Mouse (Mus musculus) frontal cortex, postnatal 25 days (tissue): Measurements from ENCODE around the gene Rad51ap2.
A peak's percentile ranks its signal among the peaks of the same experiment; 100 is the strongest.

Source experiments
- DNase-seq, 2 experiments: peaks; one replicate each; pipeline ENCODE4 v3.0.0; 2022; ENCODE audit warnings: low spot score in 2 of 2

Gene Rad51ap2

DNA sequence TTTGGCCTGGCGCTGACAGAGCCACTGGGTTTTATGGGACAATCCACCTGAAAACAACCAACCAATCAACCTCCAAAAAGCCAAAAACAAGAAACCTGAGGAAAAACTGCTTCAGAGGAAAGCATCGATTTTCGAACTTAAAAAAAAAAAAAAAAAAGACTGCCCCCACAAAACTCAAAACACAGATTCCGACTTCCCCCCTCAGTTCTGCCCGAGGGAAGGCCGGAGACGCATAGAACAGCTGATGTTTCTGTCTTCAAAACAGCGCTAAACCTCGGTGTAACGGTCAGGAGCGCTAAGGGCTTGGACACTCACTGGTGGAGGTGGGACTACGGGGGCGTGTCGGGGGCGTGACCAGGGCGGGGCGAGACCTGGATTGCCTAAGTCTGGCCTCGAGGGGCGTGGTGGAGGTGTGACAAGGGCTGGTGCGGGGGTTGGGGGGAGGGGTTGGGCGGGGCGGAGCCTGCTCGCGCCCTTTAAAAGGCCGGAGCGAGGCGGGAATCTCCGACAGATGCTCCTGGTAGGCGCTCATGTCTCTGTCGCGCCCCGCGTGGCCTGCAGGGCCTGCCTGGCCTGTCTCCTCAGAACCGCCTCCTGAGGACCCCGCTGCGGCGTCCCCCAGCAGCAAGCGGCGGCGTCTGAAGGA is at the start of gene Rad51ap2:
TSS of gene Rad51ap2 (plus strand) at position 531 of the 646 bp plus-strand sequence.
- DNase-seq, result peak; percentile 64 to 70

DNA sequence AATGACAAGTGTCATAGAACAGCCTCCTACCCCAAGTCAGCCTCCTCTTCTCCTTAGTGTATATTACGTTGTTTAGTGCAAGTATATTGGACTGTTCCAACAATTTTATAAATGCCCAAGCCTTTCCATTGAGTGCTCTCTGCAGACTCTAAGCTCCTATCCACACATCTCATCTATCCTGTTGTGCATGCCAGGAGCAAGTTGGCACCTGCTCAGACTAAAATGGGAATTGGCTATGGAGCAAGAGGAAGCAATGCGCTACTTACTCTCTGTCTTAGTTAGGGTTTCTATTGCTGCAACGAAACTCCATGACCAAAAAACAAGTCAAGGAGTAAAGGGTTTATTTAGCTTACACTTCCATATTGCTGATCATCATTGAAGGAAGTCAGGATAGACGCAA is 48.2 kb upstream of the Rad51ap2 start:
- no peak for DNase-seq

DNA sequence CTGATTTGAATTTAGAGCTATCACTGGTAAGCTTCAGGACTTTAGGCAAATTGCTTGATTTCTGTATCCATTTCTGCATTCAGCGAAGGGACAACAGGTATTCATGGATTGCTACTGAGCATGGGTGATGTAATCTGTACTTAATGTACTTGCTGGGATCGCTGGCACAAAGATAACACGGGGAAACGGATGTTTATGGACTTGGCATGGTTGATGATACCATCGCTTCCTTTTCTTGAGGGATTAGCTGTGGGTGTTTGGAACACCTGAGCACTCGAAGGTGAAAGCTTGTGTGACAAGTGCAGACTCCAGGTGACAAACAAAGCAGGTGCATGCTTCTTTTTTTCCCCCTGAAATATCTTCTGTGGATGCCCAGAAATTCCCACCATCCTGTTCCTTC is 37.8 kb upstream of the Rad51ap2 start:
- DNase-seq, result no peak

DNA sequence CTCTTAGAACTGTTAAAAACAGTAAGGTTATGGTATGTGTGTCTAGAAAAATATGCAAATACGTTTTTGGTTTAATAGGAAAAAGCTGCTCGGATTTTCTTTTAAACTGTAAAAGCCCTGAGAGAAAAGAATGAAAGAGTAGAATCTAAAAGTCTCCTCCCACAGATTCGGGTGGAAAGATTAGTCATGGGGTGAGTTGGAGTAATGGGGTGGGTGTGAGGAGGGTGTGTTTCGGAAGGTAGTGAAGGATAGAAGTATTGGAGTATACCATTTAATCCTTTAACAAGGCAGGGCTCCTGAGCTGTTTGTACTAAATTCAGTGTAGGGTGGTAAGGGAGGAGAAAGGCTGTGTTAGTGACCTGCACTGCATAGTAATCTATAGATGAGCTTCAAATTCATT is 28.5 kb upstream of the Rad51ap2 start:
- no peak for DNase-seq

DNA sequence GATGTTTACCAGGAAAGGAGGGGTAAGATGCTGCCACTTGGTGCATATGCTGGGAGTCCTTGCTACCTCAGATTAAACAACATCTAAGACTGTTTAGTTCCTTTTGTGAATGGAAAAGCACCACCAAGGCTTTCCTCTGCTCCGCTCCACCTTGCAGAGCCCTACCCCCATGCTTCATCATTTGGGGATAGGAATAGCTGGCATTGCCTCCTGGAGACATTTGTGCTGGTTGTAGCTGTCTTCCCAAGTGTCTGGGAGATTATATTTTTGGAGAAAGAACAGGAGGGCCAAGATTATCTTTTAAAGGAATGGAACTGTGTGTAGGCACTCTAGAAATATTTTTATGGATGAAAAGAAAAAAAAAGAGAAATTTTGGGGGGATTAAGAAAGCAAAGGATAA is 22.8 kb upstream of the Rad51ap2 start:
- DNase-seq, result no peak

DNA sequence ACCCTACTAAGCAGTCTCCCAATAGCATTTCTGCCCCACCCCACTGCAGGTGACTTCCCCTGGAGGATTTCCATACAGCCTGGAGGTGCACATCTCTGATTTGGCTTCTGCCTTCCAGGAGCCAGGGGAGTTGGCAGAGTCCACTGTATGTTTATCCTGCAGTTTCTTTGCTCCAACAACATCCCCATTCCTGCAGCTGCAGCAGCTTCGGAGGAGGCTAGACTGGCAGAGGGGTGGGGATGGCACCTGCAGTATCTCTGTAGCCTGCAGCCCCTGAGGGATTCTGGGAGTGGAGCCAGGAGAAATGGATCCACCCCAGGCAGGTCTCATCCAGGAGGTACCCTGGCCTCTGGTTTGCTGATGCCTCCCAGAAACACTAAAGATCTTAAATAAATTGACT is 22.2 kb upstream of the Rad51ap2 start:
- DNase-seq, result no peak

DNA sequence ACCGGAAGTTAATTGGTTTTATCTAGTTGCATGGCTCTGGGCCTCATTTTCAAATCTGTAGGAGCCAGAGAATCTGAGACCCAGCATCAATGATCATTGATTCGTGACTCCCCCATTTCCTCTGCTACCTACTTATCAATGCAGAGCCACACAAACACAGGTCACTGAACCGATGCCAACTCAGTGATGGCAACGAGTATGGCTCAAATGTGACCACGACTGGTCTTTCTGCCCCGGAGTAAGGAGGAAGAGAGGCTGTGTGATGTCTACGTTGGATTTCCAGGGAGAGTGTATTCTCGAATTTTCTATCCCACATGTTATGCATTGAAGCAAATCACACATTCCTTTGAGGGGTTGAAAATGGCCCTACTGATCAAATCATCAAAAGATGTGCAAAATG is 21.4 kb upstream of the Rad51ap2 start:
- DNase-seq, result no peak

DNA sequence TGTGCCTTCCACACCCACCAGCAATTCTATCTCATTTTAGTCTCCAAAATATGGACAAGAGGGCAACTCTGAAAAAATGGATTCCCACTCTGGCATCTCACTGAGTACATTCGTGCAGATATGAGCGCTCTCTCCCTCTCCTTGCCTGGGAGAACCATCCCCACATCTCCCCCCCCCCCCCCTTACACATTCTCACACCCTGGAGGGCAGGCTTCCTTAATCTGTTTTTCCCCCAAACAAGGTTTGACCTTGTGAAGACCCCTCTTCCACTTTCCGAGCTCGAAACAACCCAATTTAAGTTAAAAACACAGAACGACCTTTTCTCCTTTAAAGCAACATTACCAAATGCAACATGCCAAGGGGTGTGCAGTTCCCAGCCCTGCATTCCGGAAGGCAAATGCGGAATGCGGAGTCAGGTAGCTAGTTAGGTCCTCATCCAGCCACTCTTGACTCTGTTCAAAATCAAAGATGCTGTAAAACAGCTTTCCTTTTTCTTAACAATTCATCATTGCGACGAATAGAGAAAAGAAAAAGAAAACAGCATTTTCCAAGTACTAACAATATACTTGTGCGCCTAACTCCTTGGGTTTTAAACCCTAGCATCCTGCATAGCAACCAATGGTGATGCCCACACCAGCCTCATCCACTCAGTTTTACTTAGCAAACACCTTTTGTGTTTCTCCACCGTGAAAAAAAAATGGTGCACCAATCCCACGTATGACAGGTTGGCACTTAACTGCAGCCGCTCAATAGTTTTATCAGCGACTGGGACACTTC is 20.4 kb upstream of the Rad51ap2 start:
- no peak for DNase-seq

DNA sequence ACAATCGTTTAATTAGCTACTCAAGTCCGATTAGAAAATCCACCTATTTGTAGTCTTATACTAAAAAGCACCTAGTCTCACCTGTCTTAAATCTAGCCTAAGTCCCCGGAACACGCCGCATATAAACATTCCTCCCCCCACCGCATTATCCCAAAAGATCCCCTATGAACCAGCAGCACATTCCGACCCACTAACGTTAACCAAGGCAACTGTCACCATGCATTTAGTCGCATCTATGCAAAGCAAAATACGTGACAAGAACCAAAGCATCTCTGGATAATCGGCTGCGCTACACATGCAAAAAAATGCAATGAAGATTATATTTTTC is 19.9 kb upstream of the Rad51ap2 start:
- DNase-seq, result no peak

DNA sequence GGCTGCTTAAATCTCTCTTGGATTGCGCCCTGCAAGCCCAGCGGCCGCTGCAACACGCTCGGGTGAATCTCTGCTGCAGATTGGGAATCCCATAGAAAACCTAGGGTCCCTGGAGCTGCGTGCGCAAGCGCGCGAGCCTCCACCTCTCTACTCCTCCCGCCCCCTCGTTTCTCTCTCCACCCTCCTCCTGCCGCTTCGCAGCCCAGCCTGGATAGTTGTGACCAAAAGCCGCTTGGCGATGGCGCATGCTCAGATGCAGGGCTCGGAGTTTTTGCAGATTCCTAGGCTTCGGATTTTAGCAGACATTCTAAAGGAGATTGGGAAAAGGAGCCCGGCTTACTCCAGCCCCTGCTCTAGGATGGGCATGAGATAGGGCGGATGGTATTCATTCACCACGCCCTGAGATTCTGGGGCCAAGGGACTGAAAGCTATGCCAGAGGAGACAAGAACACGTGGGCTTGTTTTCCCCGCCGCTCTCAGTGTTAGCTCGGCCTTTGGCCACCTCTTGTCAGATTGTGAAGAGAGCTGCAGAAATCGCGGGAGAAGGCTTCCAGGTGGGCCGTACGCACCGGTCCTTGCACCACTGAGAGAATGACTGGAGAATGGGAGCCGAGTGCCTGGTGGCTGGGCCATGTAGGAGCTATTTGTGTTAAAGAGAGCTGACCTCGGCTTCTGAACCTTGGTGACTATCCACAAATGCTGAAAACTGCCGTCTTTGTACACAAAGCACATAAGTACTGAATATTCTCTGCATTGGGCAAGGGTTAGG is 19.2 kb upstream of the Rad51ap2 start, which contains the start of gene Vsnl1:
TSS of gene Vsnl1 (minus strand) at position 117 of the 769 bp plus-strand sequence.
- peak; percentile 70 to 81 for DNase-seq

DNA sequence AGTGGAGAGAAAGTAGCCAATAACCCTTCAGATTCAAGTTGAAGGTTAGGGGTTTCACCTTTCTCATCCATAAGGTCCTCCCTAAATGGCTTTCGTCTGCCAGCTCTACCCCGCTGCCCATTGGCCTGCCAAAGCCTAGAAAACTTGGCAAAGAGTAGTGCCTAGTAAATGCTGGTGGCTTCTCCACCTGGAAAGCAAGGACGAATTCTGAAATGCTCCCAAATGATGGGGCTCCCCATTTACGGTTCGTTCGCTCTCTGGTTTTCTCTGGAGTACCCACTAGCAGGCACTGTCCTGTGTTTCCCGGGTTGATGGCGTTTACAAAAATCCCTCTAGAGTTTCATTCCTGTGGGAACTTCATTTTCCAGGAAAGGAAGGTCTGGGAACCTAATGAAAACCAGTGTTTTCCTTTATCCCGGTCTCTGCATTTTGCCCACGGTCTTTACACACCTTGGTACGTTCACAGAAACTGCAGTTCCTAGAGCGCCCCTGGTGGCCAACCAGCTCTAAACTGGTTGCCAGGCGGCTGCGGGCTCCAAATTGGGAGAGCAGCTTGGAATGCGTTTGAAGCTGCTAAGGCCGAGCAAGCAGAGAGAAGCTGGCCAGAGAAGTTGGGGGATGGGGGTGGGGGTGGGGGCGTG is 18.5 kb upstream of the Rad51ap2 start:
- DNase-seq, result peak; percentile 58 to 77

DNA sequence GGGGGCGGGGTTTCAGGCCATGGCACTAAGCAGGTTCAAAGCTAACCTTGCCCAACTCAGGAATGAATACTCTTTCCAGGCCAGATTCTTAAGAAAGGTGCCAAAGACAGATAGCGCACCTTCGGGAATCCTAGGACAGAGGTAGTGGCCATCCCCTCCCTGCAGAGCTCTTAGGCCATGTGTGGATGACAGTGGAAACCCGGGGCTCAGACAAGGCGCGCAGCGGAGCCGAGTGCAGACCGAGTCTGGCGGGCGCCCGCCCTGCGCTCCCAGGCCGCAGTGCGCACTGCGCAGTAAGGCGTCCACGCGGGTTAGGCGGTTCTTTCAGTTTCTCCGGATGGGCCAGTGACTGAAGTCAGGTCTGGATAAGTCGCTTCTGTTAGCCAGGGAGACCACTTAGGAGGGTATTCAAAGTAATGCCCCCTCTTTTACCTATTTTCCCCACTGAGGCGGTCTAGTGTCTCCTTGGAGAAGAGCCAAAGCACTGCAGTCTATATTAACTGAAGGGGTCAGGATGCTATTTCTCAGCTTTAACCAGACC is 17.9 kb upstream of the Rad51ap2 start:
- no peak for DNase-seq

DNA sequence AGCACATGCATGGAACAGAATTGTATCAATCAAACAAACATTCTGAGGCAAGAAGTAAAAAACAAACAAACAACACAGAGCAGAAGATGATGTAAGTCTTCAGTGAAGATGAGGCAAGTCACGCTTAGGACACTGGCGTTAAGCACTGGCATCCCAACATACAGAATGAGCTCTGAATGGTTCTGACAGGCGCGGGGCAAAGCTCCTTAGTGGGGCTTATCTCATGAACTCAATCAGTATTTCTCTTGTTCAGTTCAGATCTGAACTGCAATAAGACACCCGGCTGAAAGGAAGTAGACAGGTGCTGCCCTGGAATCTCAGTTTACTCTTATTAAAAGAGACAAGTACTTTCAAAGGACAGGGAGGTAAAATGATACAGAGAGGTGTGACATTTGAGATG is 1.7 kb upstream of the Rad51ap2 start:
- DNase-seq, result no peak

DNA sequence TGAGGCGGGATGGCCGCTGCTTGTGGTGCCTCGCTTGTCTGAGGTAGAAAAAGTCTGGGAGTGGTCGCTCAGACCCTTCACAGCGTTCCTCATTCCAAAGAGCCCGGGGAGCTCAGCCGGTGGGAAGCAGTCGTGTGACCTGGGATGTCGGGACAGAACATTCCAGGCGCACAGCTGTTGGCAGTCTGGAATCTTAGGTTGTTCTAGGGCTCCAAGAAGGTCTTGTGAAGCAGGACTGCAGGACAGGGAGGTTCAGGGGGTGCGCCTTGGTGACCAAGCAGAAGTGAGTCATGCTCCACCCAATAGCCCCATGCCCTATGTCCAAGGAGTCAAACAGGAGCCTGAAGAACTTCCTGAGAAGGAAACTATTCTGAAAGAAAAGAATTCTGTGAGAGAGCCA is 334 bp downstream of the Rad51ap2 start:
- DNase-seq, result no peak

DNA sequence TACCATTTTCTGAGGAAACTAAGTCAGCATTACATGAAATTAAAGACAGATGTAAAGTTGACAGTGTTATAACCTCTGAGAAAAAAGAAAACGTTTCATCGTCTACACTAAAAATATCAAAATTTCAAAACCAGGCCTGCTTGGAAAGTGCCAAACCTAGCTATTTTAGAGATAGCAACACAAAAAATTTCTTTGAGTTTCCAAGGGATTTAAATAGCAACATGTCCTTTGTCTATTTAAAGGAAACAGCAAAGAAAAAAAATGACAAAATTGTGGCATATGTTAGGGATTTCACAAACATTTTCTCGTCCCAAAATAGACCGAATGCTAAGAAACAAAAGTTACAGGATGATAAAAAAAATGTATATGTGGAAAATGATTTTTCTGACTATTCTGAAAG is 753 bp downstream of the Rad51ap2 start:
- DNase-seq, result no peak
